ENCODE assay signal across 13 mouse cellular contexts in genomic region chr12:26227557-26228020, GRCm38 (mm10).
A peak's percentile ranks its signal among the peaks of the same experiment; 100 is the strongest.
DNase-seq lines count a peak whose midpoint lies in the region; ATAC-seq and TF ChIP-seq lines count a peak whose summit lies in the region.
"Had no signal": no experiment of that assay in that cellular context is flagged by ENCODE, and none has a peak within 500 bp of the region (broad histone marks: within the 10 kb centered on the region; RNA-seq: fewer than 3 reads in every experiment).

No protein-coding gene starts in this region.

- intact Hi-C loops in left cerebral cortex, postnatal 10 days (cut with DNase I): no loop called here

- no peak overlapping the region for H3K4me2 ChIP-seq in midbrain, embryonic 13.5 days (replicated peaks)
- H3K4me2 ChIP-seq in midbrain, embryonic 11.5 days: no peak overlapping the region
- H3K4me2 ChIP-seq in liver, postnatal 0 days (ENCODE audit: low read depth, low read length): no peak overlapping the region
- H3K4me2 ChIP-seq: limb, embryonic 12.5 days; stomach, embryonic 15.5 days had no signal

- H3K27me3 ChIP-seq in midbrain, embryonic 13.5 days: no peaks in the 10 kb centered on the region
- H3K27me3 ChIP-seq in midbrain, embryonic 11.5 days (ENCODE audit: control insufficient read depth, insufficient read depth, low read length): no peaks in the 10 kb centered on the region
- H3K27me3 ChIP-seq in liver, postnatal 0 days (ENCODE audit: insufficient read depth, low read length): no peaks in the 10 kb centered on the region
- H3K27me3 ChIP-seq: limb, embryonic 12.5 days; stomach, embryonic 15.5 days had no signal

- no peaks in the 10 kb centered on the region for H3K9me3 ChIP-seq in midbrain, embryonic 13.5 days
- H3K9me3 ChIP-seq in midbrain, embryonic 11.5 days (ENCODE audit: control insufficient read depth, low read length): no peaks in the 10 kb centered on the region
- H3K9me3 ChIP-seq in liver, postnatal 0 days (ENCODE audit: low read length): no peaks in the 10 kb centered on the region
- H3K9me3 ChIP-seq: limb, embryonic 12.5 days; stomach, embryonic 15.5 days had no signal

- 0 out of 2 replicates have a peak, but pooled peaks cover 6% of the 10 kb centered on the region for H3K4me1 ChIP-seq in midbrain, embryonic 13.5 days (replicated peaks)
- no peaks in the 10 kb centered on the region for H3K4me1 ChIP-seq in midbrain, embryonic 11.5 days (ENCODE audit: control insufficient read depth, insufficient read depth, low read length)
- no peaks in the 10 kb centered on the region for H3K4me1 ChIP-seq in liver, postnatal 0 days (ENCODE audit: insufficient read depth)
- H3K4me1 ChIP-seq: limb, embryonic 12.5 days; stomach, embryonic 15.5 days had no signal

- H3K36me3 ChIP-seq in midbrain, embryonic 13.5 days: no peaks in the 10 kb centered on the region
- no peaks in the 10 kb centered on the region for H3K36me3 ChIP-seq in midbrain, embryonic 11.5 days (ENCODE audit: control insufficient read depth, insufficient read depth, low read length)
- no peaks in the 10 kb centered on the region for H3K36me3 ChIP-seq in liver, postnatal 0 days (replicated peaks; ENCODE audit: insufficient read depth, low read length)
- H3K36me3 ChIP-seq: limb, embryonic 12.5 days; stomach, embryonic 15.5 days had no signal

- H3K27ac ChIP-seq in midbrain, embryonic 13.5 days: peak overlapping the region; percentile 37
- H3K27ac ChIP-seq in midbrain, embryonic 11.5 days (ENCODE audit: low read depth, low read length): no peak overlapping the region
- no peak overlapping the region for H3K27ac ChIP-seq in liver, postnatal 0 days (ENCODE audit: low read depth)
- H3K27ac ChIP-seq: limb, embryonic 12.5 days; stomach, embryonic 15.5 days had no signal

- TF ChIP-seq EP300 in liver, postnatal 0 days (IDR thresholded peaks at IDR 0.05; ENCODE audit: low read depth): no peak

- H3K9ac ChIP-seq in midbrain, embryonic 13.5 days (replicated peaks): no peak overlapping the region
- H3K9ac ChIP-seq in midbrain, embryonic 11.5 days (ENCODE audit: low read length): no peak overlapping the region
- H3K9ac ChIP-seq in liver, postnatal 0 days (replicated peaks): no peak overlapping the region
- H3K9ac ChIP-seq: limb, embryonic 12.5 days; stomach, embryonic 15.5 days had no signal

- WGBS in midbrain, embryonic 13.5 days: 48% methylated on average over 15 of the region's 15 CpGs
- 84% methylated on average over 15 of the region's 15 CpGs for WGBS in midbrain, embryonic 11.5 days
- WGBS in liver, postnatal 0 days (ENCODE audit: insufficient replicate concordance): 82% methylated on average over 15 of the region's 15 CpGs

- no peak for DNase-seq in midbrain, embryonic 11.5 days (ENCODE audit: low spot score, missing footprints)
- peak; percentile 12 to 22 for DNase-seq in frontal cortex, postnatal 10 days (ENCODE audit: low spot score in 2 of 2)
- peak; percentile 24 to 26 for DNase-seq in left cerebral cortex, postnatal 10 days (ENCODE audit: extremely low spot score in 1 of 2, low spot score in 2 of 2)
- DNase-seq in right cerebral cortex, postnatal 10 days (ENCODE audit: low spot score in 2 of 2): peak; percentile 60 to 66
- no peak for DNase-seq in heart, postnatal 4 days
- no peak for DNase-seq in liver, postnatal 0 days
- DNase-seq in kidney, adult 11 months: no peak
- DNase-seq: adrenal gland, postnatal 36 days; cerebellum, adult 11-12 months; kidney, adult 2 months had no signal

- TF ChIP-seq CTCF in liver, postnatal 0 days (IDR thresholded peaks at IDR 0.05; ENCODE audit: low read depth): no peak

- H3K4me3 ChIP-seq in midbrain, embryonic 13.5 days (replicated peaks): no peak overlapping the region
- no peak overlapping the region for H3K4me3 ChIP-seq in midbrain, embryonic 11.5 days (ENCODE audit: low read depth, low read length)
- no peak overlapping the region for H3K4me3 ChIP-seq in liver, postnatal 0 days (ENCODE audit: low read depth, low read length)
- H3K4me3 ChIP-seq: limb, embryonic 12.5 days; stomach, embryonic 15.5 days had no signal

- ATAC-seq in midbrain, embryonic 13.5 days: peak; percentile 50; the same call in 1 of the 2 replicates
- ATAC-seq in midbrain, embryonic 11.5 days (ENCODE audit: low FRiP score): no peak
- no peak for ATAC-seq in liver, postnatal 0 days

Comparison
In these comparisons a context has a peak if more than half of its experiments do, and no peak if none do; other contexts are left out.
1. DNase-seq: peak in frontal cortex, postnatal 10 days (2 of 2), left cerebral cortex, postnatal 10 days (2 of 2) and right cerebral cortex, postnatal 10 days (2 of 2); none in midbrain, embryonic 11.5 days (single experiment), heart, postnatal 4 days (single experiment), liver, postnatal 0 days (single experiment) and kidney, adult 11 months (single experiment).